Mouse (Mus musculus): ENCODE measurements at regions not wholly inside any gene's neighbourhood (a gene's known extent, or its start where the extent isn't known, plus 50 kb on each side); places are given as distances from the start of the nearest gene placed in this dataset.
A peak's percentile ranks its signal among the peaks of the same experiment; 100 is the strongest.

GRCm38 (mm10) chr10:96735146-96735545 lies 118.3 kb downstream of the Btg1 start:
- Histone ChIP-seq H3K4me2 (replicated peaks; ENCODE audit: low read depth, low read length) (no peak overlapping the region), H3K4me3 (ENCODE audit: low read depth, low read length) (no peak overlapping the region), H3K27me3 (replicated peaks; ENCODE audit: insufficient read depth, low read length) (no peaks in the 10 kb centered on the region), H3K9ac (replicated peaks; ENCODE audit: low read depth) (no peak overlapping the region), H3K4me1 (ENCODE audit: insufficient read depth, low read depth, low read length) (peaks cover 6% of the 10 kb centered on the region; the same call in 1 of the 2 replicates), H3K9me3 (ENCODE audit: low read length) (no peaks in the 10 kb centered on the region), H3K27ac (ENCODE audit: low read length) (no peak overlapping the region), H3K36me3 (ENCODE audit: insufficient read depth, low read length) (no peaks in the 10 kb centered on the region)
- 78% methylated on average over 11 of the region's 11 CpGs for WGBS
- ATAC-seq = no peak
- no peak for TF ChIP-seq EP300 (IDR thresholded peaks at IDR 0.05)
- no peak for TF ChIP-seq CTCF (IDR thresholded peaks at IDR 0.05)
- no peak for DNase-seq (ENCODE audit: low spot score)

- H3K9me3 ChIP-seq (ENCODE audit: low read length) = no peaks in the 10 kb centered on the region
- TF ChIP-seq CTCF (IDR thresholded peaks at IDR 0.05) = no peak
- TF ChIP-seq EP300 (IDR thresholded peaks at IDR 0.05) = peak; percentile 31
- H3K36me3 ChIP-seq (ENCODE audit: insufficient read depth, low read length) = no peaks in the 10 kb centered on the region
- WGBS = 14% methylated on average over 4 of the region's 4 CpGs
- ATAC-seq = peak; percentile 86
- H3K4me3 ChIP-seq (ENCODE audit: low read depth, low read length) = no peak overlapping the region
- H3K27ac ChIP-seq (ENCODE audit: low read length) = no peak overlapping the region
- DNase-seq (ENCODE audit: low spot score) = peak; percentile 78
- H3K9ac ChIP-seq (replicated peaks; ENCODE audit: low read depth) = no peak overlapping the region
- no peak overlapping the region for H3K4me2 ChIP-seq (replicated peaks; ENCODE audit: low read depth, low read length)
- peaks cover 6% of the 10 kb centered on the region; the same call in 1 of the 2 replicates for H3K4me1 ChIP-seq (ENCODE audit: insufficient read depth, low read depth, low read length)
- no peaks in the 10 kb centered on the region for H3K27me3 ChIP-seq (replicated peaks; ENCODE audit: insufficient read depth, low read length)
Observed at GRCm38 (mm10) chr10:96735885-96736628, 119.3 kb downstream of the Btg1 start.

GRCm38 (mm10) chr10:96737972-96738371 lies 121.2 kb downstream of the Btg1 start:
- WGBS = 55% methylated on average over 6 of the region's 6 CpGs

GRCm38 (mm10) chr10:96738606-96739005 lies 121.8 kb downstream of the Btg1 start:
- H3K9ac ChIP-seq (replicated peaks; ENCODE audit: low read depth) = no peak overlapping the region
- H3K9me3 ChIP-seq (ENCODE audit: low read length) = no peaks in the 10 kb centered on the region
- ATAC-seq (no peak), DNase-seq (ENCODE audit: low spot score) (no peak)
- H3K27ac ChIP-seq (ENCODE audit: low read length) = no peak overlapping the region
- no peaks in the 10 kb centered on the region for H3K36me3 ChIP-seq (ENCODE audit: insufficient read depth, low read length)
- peaks cover 6% of the 10 kb centered on the region; the same call in 1 of the 2 replicates for H3K4me1 ChIP-seq (ENCODE audit: insufficient read depth, low read depth, low read length)
- no peak overlapping the region for H3K4me3 ChIP-seq (ENCODE audit: low read depth, low read length)
- H3K4me2 ChIP-seq (replicated peaks; ENCODE audit: low read depth, low read length) = no peak overlapping the region
- TF ChIP-seq CTCF (IDR thresholded peaks at IDR 0.05) (no peak), EP300 (IDR thresholded peaks at IDR 0.05) (no peak)
- WGBS = 95% methylated on average over 5 of the region's 5 CpGs
- no peaks in the 10 kb centered on the region for H3K27me3 ChIP-seq (replicated peaks; ENCODE audit: insufficient read depth, low read length)

More at GRCm38 (mm10) chr10:96737972-96738371, 121.2 kb downstream of the Btg1 start:
- H3K4me2 ChIP-seq (replicated peaks; ENCODE audit: low read depth, low read length) = no peak overlapping the region
- TF ChIP-seq EP300 (IDR thresholded peaks at IDR 0.05) (no peak), CTCF (IDR thresholded peaks at IDR 0.05) (no peak)
- H3K9me3 ChIP-seq (ENCODE audit: low read length) = no peaks in the 10 kb centered on the region
- no peak for DNase-seq (ENCODE audit: low spot score)
- H3K9ac ChIP-seq (replicated peaks; ENCODE audit: low read depth) = no peak overlapping the region
- H3K27me3 ChIP-seq (replicated peaks; ENCODE audit: insufficient read depth, low read length) = no peaks in the 10 kb centered on the region
- no peak overlapping the region for H3K4me3 ChIP-seq (ENCODE audit: low read depth, low read length)
- H3K36me3 ChIP-seq (ENCODE audit: insufficient read depth, low read length) = no peaks in the 10 kb centered on the region
- peaks cover 6% of the 10 kb centered on the region; the same call in 1 of the 2 replicates for H3K4me1 ChIP-seq (ENCODE audit: insufficient read depth, low read depth, low read length)
- no peak overlapping the region for H3K27ac ChIP-seq (ENCODE audit: low read length)
- ATAC-seq = no peak

GRCm38 (mm10) chr10:96744167-96744777 lies 127.5 kb downstream of the Btg1 start:
- Histone ChIP-seq H3K27me3 (replicated peaks; ENCODE audit: insufficient read depth, low read length) (no peaks in the 10 kb centered on the region), H3K4me3 (ENCODE audit: low read depth, low read length) (no peak overlapping the region), H3K27ac (ENCODE audit: low read length) (no peak overlapping the region), H3K9ac (replicated peaks; ENCODE audit: low read depth) (no peak overlapping the region), H3K9me3 (ENCODE audit: low read length) (no peaks in the 10 kb centered on the region), H3K4me2 (replicated peaks; ENCODE audit: low read depth, low read length) (peak overlapping the region; percentile 37; the same call in 1 of the 2 replicates), H3K36me3 (ENCODE audit: insufficient read depth, low read length) (no peaks in the 10 kb centered on the region), H3K4me1 (ENCODE audit: insufficient read depth, low read depth, low read length) (0 out of 2 replicates have a peak, but pooled peaks cover 4% of the 10 kb centered on the region)
- no peak for ATAC-seq
- no peak for TF ChIP-seq EP300 (IDR thresholded peaks at IDR 0.05)
- TF ChIP-seq CTCF (IDR thresholded peaks at IDR 0.05) = no peak
- peak; percentile 57 for DNase-seq (ENCODE audit: low spot score)
- 20% methylated on average over 11 of the region's 11 CpGs for WGBS

GRCm38 (mm10) chr10:96747015-96747663 lies 130.3 kb downstream of the Btg1 start:
- no peak for ATAC-seq
- no peak for TF ChIP-seq EP300 (IDR thresholded peaks at IDR 0.05)
- no peak for TF ChIP-seq CTCF (IDR thresholded peaks at IDR 0.05)
- no peak for DNase-seq (ENCODE audit: low spot score)
- no peak overlapping the region for H3K4me2 ChIP-seq (replicated peaks; ENCODE audit: low read depth, low read length)
- no peak overlapping the region for H3K9ac ChIP-seq (replicated peaks; ENCODE audit: low read depth)
- 85% methylated on average over 9 of the region's 9 CpGs for WGBS
- H3K4me1 ChIP-seq (ENCODE audit: insufficient read depth, low read depth, low read length) = peaks cover 10% of the 10 kb centered on the region; the same call in 1 of the 2 replicates
- H3K36me3 ChIP-seq (ENCODE audit: insufficient read depth, low read length) = no peaks in the 10 kb centered on the region
- no peaks in the 10 kb centered on the region for H3K9me3 ChIP-seq (ENCODE audit: low read length)
- no peaks in the 10 kb centered on the region for H3K27me3 ChIP-seq (replicated peaks; ENCODE audit: insufficient read depth, low read length)
- H3K27ac ChIP-seq (ENCODE audit: low read length) = no peak overlapping the region
- H3K4me3 ChIP-seq (ENCODE audit: low read depth, low read length) = no peak overlapping the region
